Mouse (Mus musculus) left cerebral cortex, postnatal 25 days (tissue): Measurements from ENCODE around the gene Susd1. TPM values are rescaled to one million over a fixed set of nuclear protein-coding genes. Genes with fewer than 3 reads are reported as not detected.
A peak's percentile ranks its signal among the peaks of the same experiment; 100 is the strongest.

ENCODE experiments used
- DNase-seq, 2 experiments: peaks; one replicate each; pipeline ENCODE4 v3.0.0; 2022; ENCODE audit warnings: low spot score in 2 of 2, mixed read lengths in 1 of 2
- intact Hi-C: fragments of 180-260 bp; cut with DNase I; formaldehyde crosslinking; loops from one replicate; pipeline ENCODE4 v1.15.1; 2025
- total RNA-seq, 2 experiments: library from RNA; stranded (reverse); gene quantifications; 2 replicates each; pipeline ENCODE4 v1.2.3; 2021

Susd1 gene
- total RNA-seq, 2 experiments from 2014 or later: 7.0 to 9.1 TPM

- peak in 1 of 2 experiments; percentile 73 for DNase-seq
- intact Hi-C loops: loop anchor here (2.0 kb wide), 1 partner anchor 77 kb away; no protein-coding TSS in a partner anchor
These were observed 53.1 kb downstream of the Susd1 start for GRCm38 (mm10) chr4:59385254-59385895.

GRCm38 (mm10) chr4:59383791-59384190 lies 54.6 kb downstream of the Susd1 start:
- DNase-seq: peak; percentile 49 to 91
- intact Hi-C loops: loop anchor here (2.0 to 5.0 kb wide), 3 partner anchors 79 to 399 kb away; partner anchors contain the start of gene Ptbp3

GRCm38 (mm10) chr4:59382131-59382530 lies 56.3 kb downstream of the Susd1 start:
- intact Hi-C loops: loop anchor here (5.0 kb wide), 2 partner anchors 165 to 400 kb away; partner anchors contain the start of gene Ptbp3
- peak in 1 of 2 experiments; percentile 14 for DNase-seq

- intact Hi-C loops: loop anchor here (1.0 to 5.0 kb wide), 3 partner anchors 166 to 401 kb away; partner anchors contain the start of gene Ptbp3
- DNase-seq: peak; percentile 69 to 95
These were observed 57.3 kb downstream of the Susd1 start for GRCm38 (mm10) chr4:59381007-59381743.

- intact Hi-C loops: loop anchor here (5.0 kb wide), 2 partner anchors 167 to 402 kb away; partner anchors contain the start of gene Ptbp3
- no peak for DNase-seq
These were observed 58.0 kb downstream of the Susd1 start for GRCm38 (mm10) chr4:59380478-59380877.

- intact Hi-C loops: loop anchor here (5.0 to 10.0 kb wide), 3 partner anchors 167 to 485 kb away; partner anchors contain the start of gene Ptbp3
- no peak for DNase-seq
These were observed 58.6 kb downstream of the Susd1 start for GRCm38 (mm10) chr4:59379876-59380275.

GRCm38 (mm10) chr4:59378631-59379030 lies 59.8 kb downstream of the Susd1 start:
- intact Hi-C loops: loop anchor here (10.0 kb wide), 1 partner anchor 486 kb away; no protein-coding TSS in a partner anchor
- no peak for DNase-seq

GRCm38 (mm10) chr4:59374271-59374938 lies 64.0 kb downstream of the Susd1 start:
- no peak for DNase-seq
- intact Hi-C loops: loop anchor here (10.0 kb wide), 1 partner anchor 490 kb away; no protein-coding TSS in a partner anchor

- DNase-seq: no peak
- intact Hi-C loops: loop anchor here (10.0 kb wide), 1 partner anchor 492 kb away; no protein-coding TSS in a partner anchor
These were observed 65.8 kb downstream of the Susd1 start for GRCm38 (mm10) chr4:59372546-59373157.

- peak; percentile 54 to 94 for DNase-seq
- intact Hi-C loops: loop anchor here (10.0 kb wide), 1 partner anchor 493 kb away; no protein-coding TSS in a partner anchor
These were observed 66.5 kb downstream of the Susd1 start for GRCm38 (mm10) chr4:59371910-59372309.

GRCm38 (mm10) chr4:59369941-59370340 lies 68.5 kb downstream of the Susd1 start:
- intact Hi-C loops: loop anchor here (10.0 kb wide), 1 partner anchor 495 kb away; no protein-coding TSS in a partner anchor
- DNase-seq: no peak

GRCm38 (mm10) chr4:59368118-59368517 lies 70.3 kb downstream of the Susd1 start:
- DNase-seq: no peak
- intact Hi-C loops: no loop called here

GRCm38 (mm10) chr4:59366206-59366605 lies 72.2 kb downstream of the Susd1 start:
- intact Hi-C loops: no loop called here
- DNase-seq: peak in 1 of 2 experiments; percentile 50

- no peak for DNase-seq
- intact Hi-C loops: no loop called here
These were observed 72.9 kb downstream of the Susd1 start for GRCm38 (mm10) chr4:59365571-59365970.

GRCm38 (mm10) chr4:59364229-59365173 lies 73.9 kb downstream of the Susd1 start:
- no peak for DNase-seq

GRCm38 (mm10) chr4:59363041-59363440 lies 75.4 kb downstream of the Susd1 start:
- no peak for DNase-seq

More at GRCm38 (mm10) chr4:59364229-59365173, 73.9 kb downstream of the Susd1 start:
- intact Hi-C loops: loop anchor here (5.0 kb wide), 1 partner anchor 418 kb away; no protein-coding TSS in a partner anchor

GRCm38 (mm10) chr4:59360704-59361103 lies 77.7 kb downstream of the Susd1 start:
- DNase-seq: peak; percentile 82 to 84
- intact Hi-C loops: loop anchor here (1.0 to 5.0 kb wide), 2 partner anchors 209 to 422 kb away; no protein-coding TSS in a partner anchor

More at GRCm38 (mm10) chr4:59363041-59363440, 75.4 kb downstream of the Susd1 start:
- intact Hi-C loops: loop anchor here (5.0 kb wide), 1 partner anchor 419 kb away; no protein-coding TSS in a partner anchor

GRCm38 (mm10) chr4:59359921-59360320 lies 78.5 kb downstream of the Susd1 start:
- no peak for DNase-seq
- intact Hi-C loops: loop anchor here (1.0 to 5.0 kb wide), 2 partner anchors 209 to 422 kb away; no protein-coding TSS in a partner anchor
